Comparison of ENCODE assay signal across 12 mouse cellular contexts in genomic region chrX:77777822-77778221, GRCm38 (mm10). TPM values are rescaled to one million over a fixed set of nuclear protein-coding genes. Genes with fewer than 3 reads are reported as not detected.
DNase-seq lines count a peak whose midpoint lies in the region; ATAC-seq and TF ChIP-seq lines count a peak whose summit lies in the region.
"Had no signal": no experiment of that assay in that cellular context is flagged by ENCODE, and none has a peak within 500 bp of the region (broad histone marks: within the 10 kb centered on the region; RNA-seq: fewer than 3 reads in every experiment).

No protein-coding gene starts in this region.

- no peak for TF ChIP-seq EP300 in lung, postnatal 0 days (IDR thresholded peaks at IDR 0.05)

- H3K27me3 ChIP-seq in forebrain, postnatal 0 days (ENCODE audit: insufficient read depth, low read length) = no peaks in the 10 kb centered on the region
- no peaks in the 10 kb centered on the region for H3K27me3 ChIP-seq in forebrain, embryonic 12.5 days
- no peaks in the 10 kb centered on the region for H3K27me3 ChIP-seq in lung, postnatal 0 days (replicated peaks; ENCODE audit: insufficient read depth, low read length)
- no peaks in the 10 kb centered on the region for H3K27me3 ChIP-seq in E14TG2a.4 (ENCODE audit: insufficient read depth, low read length)

- no peaks in the 10 kb centered on the region for H3K4me1 ChIP-seq in forebrain, postnatal 0 days (ENCODE audit: insufficient read depth)
- H3K4me1 ChIP-seq in forebrain, embryonic 12.5 days = no peaks in the 10 kb centered on the region
- H3K4me1 ChIP-seq in lung, postnatal 0 days (ENCODE audit: insufficient read depth, low read depth, low read length) = no peaks in the 10 kb centered on the region
- H3K4me1 ChIP-seq in E14TG2a.4 (replicated peaks; ENCODE audit: low read depth, low read length) = no peaks in the 10 kb centered on the region

- no peaks in the 10 kb centered on the region for H3K9me3 ChIP-seq in forebrain, postnatal 0 days (ENCODE audit: low read length)
- no peaks in the 10 kb centered on the region for H3K9me3 ChIP-seq in forebrain, embryonic 12.5 days
- H3K9me3 ChIP-seq in lung, postnatal 0 days (ENCODE audit: low read length) = no peaks in the 10 kb centered on the region
- no peaks in the 10 kb centered on the region for H3K9me3 ChIP-seq in E14TG2a.4 (ENCODE audit: low read length)

- H3K9ac ChIP-seq in forebrain, postnatal 0 days = no peak overlapping the region
- H3K9ac ChIP-seq in forebrain, embryonic 12.5 days = no peak overlapping the region
- no peak overlapping the region for H3K9ac ChIP-seq in lung, postnatal 0 days (replicated peaks; ENCODE audit: low read depth)

- intact Hi-C loops in left cerebral cortex, postnatal 10 days (cut with DNase I) = no loop called here

- no peak for DNase-seq in forebrain, postnatal 0 days
- no peak for DNase-seq in lung, postnatal 0 days (ENCODE audit: low spot score)
- DNase-seq in lung, postnatal 10 days = no peak
- DNase-seq in left cerebral cortex, postnatal 10 days (ENCODE audit: extremely low spot score in 1 of 2, low spot score in 2 of 2) = no peak
- no peak for DNase-seq in Muller cell, postnatal 12 days (ENCODE audit: inconsistent ontology term)
- DNase-seq: adrenal gland, postnatal 36 days; cerebellum, adult 9-10 months; gastrocnemius, postnatal 25 days; heart, postnatal 10 days had no signal

- no peak overlapping the region for H3K27ac ChIP-seq in forebrain, postnatal 0 days (ENCODE audit: low read depth, low read length)
- no peak overlapping the region for H3K27ac ChIP-seq in forebrain, embryonic 12.5 days
- no peak overlapping the region for H3K27ac ChIP-seq in lung, postnatal 0 days (ENCODE audit: low read length)

- H3K36me3 ChIP-seq in forebrain, postnatal 0 days (ENCODE audit: insufficient read depth) = peaks cover 9% of the 10 kb centered on the region
- peaks cover 5% of the 10 kb centered on the region for H3K36me3 ChIP-seq in forebrain, embryonic 12.5 days (replicated peaks)
- no peaks in the 10 kb centered on the region for H3K36me3 ChIP-seq in lung, postnatal 0 days (ENCODE audit: insufficient read depth, low read length)
- H3K36me3 ChIP-seq in E14TG2a.4 (ENCODE audit: insufficient read depth, low read length) = peaks cover 25% of the 10 kb centered on the region

- no peak overlapping the region for H3K4me3 ChIP-seq in forebrain, postnatal 0 days (ENCODE audit: low read depth, low read length)
- no peak overlapping the region for H3K4me3 ChIP-seq in forebrain, embryonic 12.5 days (replicated peaks)
- no peak overlapping the region for H3K4me3 ChIP-seq in lung, postnatal 0 days (ENCODE audit: low read depth, low read length)
- H3K4me3 ChIP-seq in E14TG2a.4 (replicated peaks; ENCODE audit: low read length) = no peak overlapping the region

- peak; percentile 32; the same call in 1 of the 2 replicates for TF ChIP-seq CTCF in forebrain, postnatal 0 days (IDR thresholded peaks at IDR 0.05; ENCODE audit: low read depth)
- peak; percentile 49 for TF ChIP-seq CTCF in lung, postnatal 0 days (IDR thresholded peaks at IDR 0.05)
- peak; percentile 31 for TF ChIP-seq CTCF in E14TG2a.4 (conservative IDR thresholded peaks at IDR 0.05; ENCODE audit: low read length)

- H3K4me2 ChIP-seq in forebrain, postnatal 0 days (ENCODE audit: low read depth) = no peak overlapping the region
- no peak overlapping the region for H3K4me2 ChIP-seq in forebrain, embryonic 12.5 days
- no peak overlapping the region for H3K4me2 ChIP-seq in lung, postnatal 0 days (replicated peaks; ENCODE audit: low read depth, low read length)

- no peak for ATAC-seq in forebrain, postnatal 0 days
- ATAC-seq in forebrain, embryonic 12.5 days (ENCODE audit: low FRiP score) = no peak
- ATAC-seq in lung, postnatal 0 days = no peak
- 0 out of 2 replicates have a peak, but pooled peaks have one; percentile 54 for ATAC-seq in megakaryocyte progenitor cell, adult 5-6 weeks (replicated peaks; ENCODE audit: poor library complexity)

RNA-seq across cellular contexts. Expression of gene Prkx, which starts 18.3 kb away (rescaled TPM):
- total RNA-seq in forebrain, postnatal 0 days (2014; rRNA removed) = 20.9 and 27.4 TPM in 2 replicates
- 18.2 and 21.7 TPM in 2 replicates for polyA plus RNA-seq in forebrain, postnatal 0 days (2015; fragmentation: Nextera tagmentation; extraction: Ambion mirVana)
- 21.5 and 22.6 TPM in 2 replicates for polyA plus RNA-seq in forebrain, embryonic 12.5 days (2016; fragmentation: Nextera tagmentation; extraction: Ambion mirVana)
- 17.5 and 19.6 TPM in 2 replicates for polyA plus RNA-seq in lung, postnatal 0 days (2015; fragmentation: Nextera tagmentation; extraction: Ambion mirVana)
- 14.6 and 14.9 TPM in 2 replicates for total RNA-seq in megakaryocyte progenitor cell, adult 5-6 weeks (2015)
- total RNA-seq in megakaryocyte progenitor cell, adult 5-6 weeks (2017) = 5.7 TPM in 2 replicates
- total RNA-seq in left cerebral cortex, postnatal 10 days (2021) = 10 to 100 TPM; 11.6 to 12.1 TPM
